Comparison of ENCODE assay signal across 8 mouse cellular contexts in the genomic region with DNA sequence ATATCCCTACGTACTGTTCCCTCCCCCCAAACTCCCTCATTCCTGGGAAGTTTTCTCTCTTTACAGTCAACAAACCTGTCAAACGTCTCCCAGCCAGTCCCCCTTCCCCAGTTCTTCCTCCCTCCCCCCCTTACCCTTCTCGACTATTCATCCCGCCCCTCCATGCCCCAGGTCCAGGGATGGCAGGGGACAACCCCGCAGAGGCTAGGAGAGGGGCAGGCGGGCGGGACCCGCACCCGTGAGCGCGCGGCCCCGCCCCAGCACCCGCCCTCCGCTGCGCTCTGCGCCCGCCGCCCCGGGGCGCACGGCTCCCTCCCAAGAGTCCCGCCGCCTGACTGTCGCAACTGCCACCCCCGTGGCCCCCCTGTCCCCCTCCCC. TPM values are rescaled to one million over a fixed set of nuclear protein-coding genes. Genes with fewer than 3 reads are reported as not detected.
A peak's percentile ranks its signal among the peaks of the same experiment; 100 is the strongest.
DNase-seq lines count a peak whose midpoint lies in the region; ATAC-seq lines count a peak whose summit lies in the region.
"Had no signal": no experiment of that assay in that cellular context is flagged by ENCODE, and none has a peak within 500 bp of the region (broad histone marks: within the 10 kb centered on the region; RNA-seq: fewer than 3 reads in every experiment).

No protein-coding gene starts in this region.

- H3K4me2 ChIP-seq in lung, embryonic 16.5 days (ENCODE audit: low read depth, low read length): peak overlapping the region; percentile 97
- peak overlapping the region; percentile 72 for H3K4me2 ChIP-seq in forebrain, embryonic 16.5 days (ENCODE audit: low read length)
- H3K4me2 ChIP-seq in liver, embryonic 13.5 days: peak overlapping the region; percentile 50
- peak overlapping the region; percentile 91 for H3K4me2 ChIP-seq in stomach, embryonic 16.5 days (ENCODE audit: low read depth, low read length)

- H3K27me3 ChIP-seq in lung, embryonic 16.5 days (ENCODE audit: control insufficient read depth, insufficient read depth, low read depth, low read length): peaks cover 55% of the 10 kb centered on the region
- peaks cover 68% of the 10 kb centered on the region for H3K27me3 ChIP-seq in forebrain, embryonic 16.5 days (replicated peaks; ENCODE audit: control insufficient read depth, insufficient read depth, low read length)
- peaks cover 98% of the 10 kb centered on the region for H3K27me3 ChIP-seq in liver, embryonic 13.5 days
- H3K27me3 ChIP-seq in stomach, embryonic 16.5 days (ENCODE audit: control insufficient read depth, insufficient read depth, low read length): peaks cover 51% of the 10 kb centered on the region

- peak overlapping the region; percentile 51 for H3K9ac ChIP-seq in lung, embryonic 16.5 days (ENCODE audit: low read length)
- peak overlapping the region; percentile 50 for H3K9ac ChIP-seq in forebrain, embryonic 16.5 days (replicated peaks; ENCODE audit: low read depth, low read length)
- no peak overlapping the region for H3K9ac ChIP-seq in liver, embryonic 13.5 days
- H3K9ac ChIP-seq in stomach, embryonic 16.5 days (ENCODE audit: low read length): peak overlapping the region; percentile 68

- 0% methylated on average over 17 of the region's 26 CpGs for WGBS in lung, embryonic 16.5 days
- under 1% methylated on average over 26 of the region's 26 CpGs for WGBS in forebrain, embryonic 16.5 days
- 0% methylated on average over 12 of the region's 26 CpGs for whole genome bisulfite sequencing in liver, embryonic 13.5 days (ENCODE audit: insufficient replicate concordance)
- WGBS in stomach, embryonic 16.5 days: 0% methylated on average over 25 of the region's 26 CpGs

- no peak for DNase-seq in lung, postnatal 14 days
- no peak for DNase-seq in liver, embryonic 13.5 days
- no peak for DNase-seq in layer of hippocampus, adult 8-10 months (ENCODE audit: low spot score in 2 of 2)
- no peak for DNase-seq in natural killer cell, adult 2 months (ENCODE audit: low spot score in 2 of 2)

- H3K4me1 ChIP-seq in lung, embryonic 16.5 days (replicated peaks; ENCODE audit: control insufficient read depth, insufficient read depth, low read length): peaks cover 22% of the 10 kb centered on the region
- H3K4me1 ChIP-seq in forebrain, embryonic 16.5 days (replicated peaks; ENCODE audit: control insufficient read depth, insufficient read depth, low read length): peaks cover 26% of the 10 kb centered on the region
- H3K4me1 ChIP-seq in liver, embryonic 13.5 days (replicated peaks): 0 out of 2 replicates have a peak, but pooled peaks cover 2% of the 10 kb centered on the region
- peaks cover 23% of the 10 kb centered on the region for H3K4me1 ChIP-seq in stomach, embryonic 16.5 days (ENCODE audit: control insufficient read depth, insufficient read depth, low read length)

- H3K36me3 ChIP-seq in lung, embryonic 16.5 days (ENCODE audit: control insufficient read depth, insufficient read depth, low read length): no peaks in the 10 kb centered on the region
- H3K36me3 ChIP-seq in forebrain, embryonic 16.5 days (ENCODE audit: control insufficient read depth, insufficient read depth): no peaks in the 10 kb centered on the region
- no peaks in the 10 kb centered on the region for H3K36me3 ChIP-seq in liver, embryonic 13.5 days
- H3K36me3 ChIP-seq in stomach, embryonic 16.5 days (ENCODE audit: control insufficient read depth, insufficient read depth, low read length): no peaks in the 10 kb centered on the region

- H3K4me3 ChIP-seq in lung, embryonic 16.5 days (ENCODE audit: low read length): peak overlapping the region; percentile 55
- H3K4me3 ChIP-seq in forebrain, embryonic 16.5 days (replicated peaks; ENCODE audit: low read length): peak overlapping the region; percentile 48
- H3K4me3 ChIP-seq in liver, embryonic 13.5 days (replicated peaks): peak overlapping the region; percentile 36
- peak overlapping the region; percentile 52 for H3K4me3 ChIP-seq in stomach, embryonic 16.5 days (replicated peaks; ENCODE audit: low read length)
- H3K4me3 ChIP-seq: erythroblast, embryonic 14.5 days had no signal

- H3K9me3 ChIP-seq in lung, embryonic 16.5 days (ENCODE audit: control insufficient read depth, low read length): no peaks in the 10 kb centered on the region
- no peaks in the 10 kb centered on the region for H3K9me3 ChIP-seq in forebrain, embryonic 16.5 days (ENCODE audit: control insufficient read depth, low read length)
- no peaks in the 10 kb centered on the region for H3K9me3 ChIP-seq in liver, embryonic 13.5 days (replicated peaks)
- H3K9me3 ChIP-seq in stomach, embryonic 16.5 days (replicated peaks; ENCODE audit: control insufficient read depth, low read length): no peaks in the 10 kb centered on the region

- ATAC-seq in lung, embryonic 16.5 days (ENCODE audit: low read depth): no peak; the same call in 1 of the 2 replicates
- ATAC-seq in forebrain, embryonic 16.5 days: no peak
- ATAC-seq in liver, embryonic 13.5 days (ENCODE audit: low read depth): no peak
- peak; percentile 28; the same call in 1 of the 2 replicates for ATAC-seq in stomach, embryonic 16.5 days (ENCODE audit: insufficient read depth, low FRiP score)

- H3K27ac ChIP-seq in lung, embryonic 16.5 days (ENCODE audit: low read length): no peak overlapping the region
- H3K27ac ChIP-seq in forebrain, embryonic 16.5 days (ENCODE audit: low read length): no peak overlapping the region
- H3K27ac ChIP-seq in liver, embryonic 13.5 days: no peak overlapping the region
- no peak overlapping the region for H3K27ac ChIP-seq in stomach, embryonic 16.5 days (ENCODE audit: low read length)

RNA-seq across cellular contexts. Expression of a gene that starts 0.2 kb away (rescaled TPM):
- 0.29 and 0.68 TPM in 2 replicates for polyA plus RNA-seq in lung, embryonic 16.5 days (2015; fragmentation: Nextera tagmentation; extraction: Ambion mirVana)
- polyA plus RNA-seq in forebrain, embryonic 16.5 days (2015; fragmentation: Nextera tagmentation; extraction: Ambion mirVana): 3.6 and 4.5 TPM in 2 replicates
- 0.15 and 0.41 TPM in 2 replicates for polyA plus RNA-seq in liver, embryonic 13.5 days (2015; fragmentation: Nextera tagmentation; extraction: Ambion mirVana)
- polyA plus RNA-seq in stomach, embryonic 16.5 days (2015; fragmentation: Nextera tagmentation; extraction: Ambion mirVana): 2.4 and 2.8 TPM in 2 replicates
- total RNA-seq in layer of hippocampus, adult 8-10 months (2022): 1 to 10 TPM; 1.0 to 1.7 (median 1.4) TPM
- polyA plus RNA-seq: erythroblast, embryonic 14.5 days had no signal

RNA-seq across cellular contexts. Expression of a gene that starts 19.9 kb away (rescaled TPM):
- polyA plus RNA-seq in lung, embryonic 16.5 days (2015; fragmentation: Nextera tagmentation; extraction: Ambion mirVana): 0.10 and 0.11 TPM in 2 replicates
- 0.46 and 0.68 TPM in 2 replicates for polyA plus RNA-seq in forebrain, embryonic 16.5 days (2015; fragmentation: Nextera tagmentation; extraction: Ambion mirVana)
- not detected in 2 replicates for polyA plus RNA-seq in liver, embryonic 13.5 days (2015; fragmentation: Nextera tagmentation; extraction: Ambion mirVana)
- 2.9 and 3.2 TPM in 2 replicates for polyA plus RNA-seq in stomach, embryonic 16.5 days (2015; fragmentation: Nextera tagmentation; extraction: Ambion mirVana)
- total RNA-seq in layer of hippocampus, adult 8-10 months (2022): 1 to 10 TPM; 2.5 to 4.3 (median 3.3) TPM

RNA-seq across cellular contexts. Expression of a gene that starts 22.4 kb away (rescaled TPM):
- 0.67 and 1.7 TPM in 2 replicates for polyA plus RNA-seq in lung, embryonic 16.5 days (2015; fragmentation: Nextera tagmentation; extraction: Ambion mirVana)
- polyA plus RNA-seq in forebrain, embryonic 16.5 days (2015; fragmentation: Nextera tagmentation; extraction: Ambion mirVana): not detected in 2 replicates
- 0.05 and 0.12 TPM in 2 replicates for polyA plus RNA-seq in liver, embryonic 13.5 days (2015; fragmentation: Nextera tagmentation; extraction: Ambion mirVana)
- 0.31 and 1.8 TPM in 2 replicates for polyA plus RNA-seq in stomach, embryonic 16.5 days (2015; fragmentation: Nextera tagmentation; extraction: Ambion mirVana)
- total RNA-seq in layer of hippocampus, adult 8-10 months (2022): under 1 TPM in 3 of 4 experiments, not detected in 1; 0.16 to 0.36 (median 0.19) TPM
- polyA plus RNA-seq: erythroblast, embryonic 14.5 days had no signal

RNA-seq across cellular contexts. Expression of a gene that starts 58.1 kb away (rescaled TPM):
- polyA plus RNA-seq in lung, embryonic 16.5 days (2015; fragmentation: Nextera tagmentation; extraction: Ambion mirVana): 2.6 and 4.4 TPM in 2 replicates
- polyA plus RNA-seq in forebrain, embryonic 16.5 days (2015; fragmentation: Nextera tagmentation; extraction: Ambion mirVana): 0.94 and 1.7 TPM in 2 replicates
- 2.6 and 3.2 TPM in 2 replicates for polyA plus RNA-seq in liver, embryonic 13.5 days (2015; fragmentation: Nextera tagmentation; extraction: Ambion mirVana)
- polyA plus RNA-seq in stomach, embryonic 16.5 days (2015; fragmentation: Nextera tagmentation; extraction: Ambion mirVana): 10.4 and 11.3 TPM in 2 replicates
- 1 to 10 TPM; 6.0 to 7.1 (median 7.0) TPM for total RNA-seq in layer of hippocampus, adult 8-10 months (2022)
